Mouse (Mus musculus) spleen, embryonic (tissue): ENCODE measurements around the gene Atxn3.

Experiments
- CTCF ChIA-PET: fragments of 350-600 bp; sonication (Branson Sonifier 250); formaldehyde crosslinking; loops from one replicate; lab custom pipeline; 2022; lab: Charles Lee

The Atxn3 gene

DNA sequence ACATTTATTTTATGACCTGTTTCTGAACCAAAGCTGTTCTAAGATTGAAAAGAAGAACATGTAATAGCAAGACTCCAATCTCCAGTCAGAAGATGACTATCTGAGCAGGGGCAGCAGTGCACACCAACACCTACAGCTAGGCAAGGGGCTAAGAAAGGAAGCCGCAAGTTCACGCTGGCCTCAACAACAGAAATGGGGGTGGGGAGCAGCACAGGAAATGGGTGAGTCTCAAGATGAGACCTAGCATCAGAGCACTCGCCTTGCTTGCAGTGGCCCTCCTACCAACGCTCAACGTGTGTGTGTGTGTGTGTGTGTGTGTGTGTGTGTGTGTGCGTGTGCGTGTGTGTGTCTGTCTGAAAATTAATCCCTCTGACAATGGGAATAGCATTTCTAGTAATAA lies 60.9 kb downstream of the Atxn3 start:
- CTCF ChIA-PET = no interaction called here

GRCm38 (mm10) chr12:101893296-101893695 lies 64.8 kb downstream of the Atxn3 start:
- CTCF ChIA-PET = no interaction called here

DNA sequence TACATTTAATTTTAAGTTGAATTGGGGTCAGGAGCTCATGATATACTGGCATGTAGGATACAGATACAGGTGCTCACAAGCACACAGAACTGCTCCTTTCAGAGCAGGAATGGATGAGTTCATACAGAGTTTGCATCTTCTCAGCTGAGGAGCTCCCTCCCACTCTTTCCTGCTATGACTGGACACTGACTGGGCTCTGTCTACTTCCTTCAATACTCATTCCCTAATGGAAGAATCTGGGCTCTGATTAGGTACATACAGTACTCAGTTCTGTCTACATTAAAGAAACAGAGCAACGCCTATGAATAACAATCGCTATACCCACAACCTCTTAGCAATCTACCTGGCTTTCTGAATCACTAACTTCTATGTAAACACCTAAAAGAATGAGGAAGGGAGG lies 65.2 kb downstream of the Atxn3 start:
- CTCF ChIA-PET = no interaction called here

GRCm38 (mm10) chr12:101891066-101891465 lies 67.0 kb downstream of the Atxn3 start:
- CTCF ChIA-PET = interaction anchor here (0.7 kb wide), 1 partner anchor 745 kb away, joined by 3 read pairs; no protein-coding TSS in a partner anchor

- CTCF ChIA-PET = no interaction called here
Observed at GRCm38 (mm10) chr12:101889351-101889750, 68.7 kb downstream of the Atxn3 start.

DNA sequence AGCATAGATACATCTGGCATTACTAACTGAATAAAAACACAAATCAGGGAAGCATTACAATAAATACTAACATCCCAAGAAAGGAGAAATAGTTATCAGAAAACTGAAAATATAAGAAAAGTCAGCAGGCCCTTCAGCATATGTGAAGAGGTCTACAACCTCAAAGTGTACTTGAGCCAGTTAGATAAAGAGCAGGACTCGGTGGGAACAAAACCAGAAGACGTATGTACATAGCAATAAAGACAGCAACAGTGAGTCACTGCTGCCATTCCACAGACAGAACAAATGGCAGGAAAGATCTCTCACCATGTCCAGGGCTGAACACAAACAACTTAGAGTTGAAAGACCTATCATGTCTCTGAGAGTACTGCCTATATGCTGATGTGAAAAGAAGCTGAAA lies 69.7 kb downstream of the Atxn3 start:
- CTCF ChIA-PET = no interaction called here

DNA sequence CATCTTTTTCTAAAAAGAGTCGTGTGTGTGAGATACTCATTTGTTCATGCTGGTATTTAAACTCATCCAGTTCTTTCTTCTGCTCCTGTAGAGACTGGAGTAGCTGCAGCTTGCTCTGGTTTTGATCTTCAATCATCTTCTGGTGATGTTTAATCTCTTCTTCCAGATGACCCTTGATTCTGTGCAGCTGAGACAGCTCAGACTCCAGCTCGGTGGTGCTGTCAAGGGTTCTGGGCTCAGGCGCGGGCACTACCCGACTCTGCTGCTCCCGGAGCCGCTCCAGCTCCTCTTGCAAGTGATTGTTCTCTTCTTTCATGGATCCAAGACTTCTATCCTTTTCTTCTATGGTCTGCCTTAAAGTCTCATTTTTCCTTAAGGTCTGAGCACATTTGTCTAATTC lies 73.1 kb downstream of the Atxn3 start:
- CTCF ChIA-PET = no interaction called here

GRCm38 (mm10) chr12:101876374-101876773 lies 81.7 kb downstream of the Atxn3 start:
- CTCF ChIA-PET = no interaction called here

- CTCF ChIA-PET = no interaction called here
Observed at GRCm38 (mm10) chr12:101875107-101875506, 82.9 kb downstream of the Atxn3 start.
